Mouse (Mus musculus) midbrain, embryonic 11.5 days (tissue): Measurements from ENCODE around the gene Ofd1. TPM values are rescaled to one million over a fixed set of nuclear protein-coding genes. Genes with fewer than 3 reads are reported as not detected.
A peak's percentile ranks its signal among the peaks of the same experiment; 100 is the strongest.

ENCODE experiments used
- ATAC-seq: fragments of 200-750 bp; cut with Nextera tagmentation; 2 replicates; pipeline ENCODE4 v1.8.0; 2017; ENCODE audit warnings: moderate TSS enrichment, moderate library complexity; ENCODE audit not compliant: low FRiP score
- DNase-seq: peaks from one replicate; pipeline ENCODE4 v3.0.0; 2015; ENCODE audit warnings: low spot score; ENCODE audit errors: missing footprints
- H3K27ac ChIP-seq: fragments of 300-500 bp; sonication (generic); 2 replicates; pipeline ENCODE4 v1.5.1; 2014; ENCODE audit warnings: low read depth, low read length
- H3K27me3 ChIP-seq: fragments of 300-500 bp; sonication (generic); 2 replicates; pipeline ENCODE4 v1.6.1; 2014; ENCODE audit warnings: mild to moderate bottlenecking, low read length, moderate library complexity, mixed read lengths; ENCODE audit not compliant: control insufficient read depth, insufficient read depth
- H3K36me3 ChIP-seq: fragments of 300-500 bp; sonication (generic); 2 replicates; pipeline ENCODE4 v1.6.1; 2014; ENCODE audit warnings: mild to moderate bottlenecking, low read length, moderate library complexity, mixed read lengths; ENCODE audit not compliant: control insufficient read depth, insufficient read depth
- H3K4me1 ChIP-seq: fragments of 300-500 bp; sonication (generic); 2 replicates; pipeline ENCODE4 v1.6.1; 2014; ENCODE audit warnings: low read length; ENCODE audit not compliant: control insufficient read depth, insufficient read depth
- H3K4me2 ChIP-seq: fragments of 300-500 bp; sonication (generic); 2 replicates; pipeline ENCODE4 v1.6.1; 2014; ENCODE audit warnings: mild to moderate bottlenecking, moderate library complexity
- H3K4me3 ChIP-seq: fragments of 300-500 bp; sonication (generic); 2 replicates; pipeline ENCODE4 v1.5.1; 2014; ENCODE audit warnings: low read depth, low read length
- H3K9ac ChIP-seq: fragments of 300-500 bp; sonication (generic); 2 replicates; pipeline ENCODE4 v1.6.1; 2014; ENCODE audit warnings: low read length
- H3K9me3 ChIP-seq: fragments of 300-500 bp; sonication (generic); 2 replicates; pipeline ENCODE4 v1.6.1; 2016; ENCODE audit warnings: low read length; ENCODE audit not compliant: control insufficient read depth
- WGBS: fragments of 180-500 bp; shearing (Covaris S2); extraction: QIAGEN DNeasy Blood & Tissue Kit; methylation state at CpG from one replicate; pipeline ENCODE4 v1.1.7; 2014; 5-methylcytosine and 5-hydroxymethylcytosine counted together
- polyA plus RNA-seq: library from polyadenylated mRNA; unstranded; fragments of >200 nt; fragmentation: Nextera tagmentation; extraction: Ambion mirVana; gene quantifications from 2 replicates; pipeline ENCODE4 v1.2.1, GENCODE M21; 2014

The Ofd1 gene
- 9.4 and 9.9 TPM in 2 replicates for polyA plus RNA-seq

DNA sequence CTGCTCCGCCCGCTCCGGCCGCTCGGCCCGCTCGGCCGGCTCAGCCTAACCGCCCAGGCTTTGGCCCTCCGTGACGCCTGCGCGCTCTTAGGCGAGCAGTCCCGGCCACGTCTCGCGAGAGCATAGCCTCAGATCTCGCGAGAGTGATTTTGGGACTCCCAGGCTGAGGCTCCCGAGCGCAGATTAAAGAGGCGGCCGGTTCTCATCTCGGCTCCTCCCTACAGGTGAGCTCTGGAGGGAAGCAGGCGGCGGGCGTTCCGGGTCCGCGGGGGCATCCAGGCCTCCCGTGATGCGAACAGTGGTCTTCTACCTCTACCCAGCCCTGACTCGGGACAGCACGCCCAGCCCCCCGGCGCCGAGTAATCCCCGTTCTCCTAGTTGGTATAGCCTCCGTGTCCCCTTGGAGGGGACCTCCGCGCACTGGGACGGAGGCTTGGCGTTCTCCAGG lies at the start of gene Ofd1:
Ofd1 (minus strand) TSS at position 89 of the 448 bp plus-strand sequence.
- 15% methylated on average over 36 of the region's 44 CpGs for WGBS
- H3K4me1 ChIP-seq = no peaks in the 10 kb centered on the region
- peak; percentile 97 for DNase-seq
- no peaks in the 10 kb centered on the region for H3K36me3 ChIP-seq
- peak; percentile 99 for ATAC-seq
- H3K9ac ChIP-seq = peak within 1 kb of the TSS; percentile 83
- peak within 1 kb of the TSS; percentile 58; the same call in 1 of the 2 replicates for H3K27ac ChIP-seq
- H3K9me3 ChIP-seq = no peaks in the 10 kb centered on the region
- peaks cover 17% of the 10 kb centered on the region for H3K27me3 ChIP-seq
- peak within 1 kb of the TSS; percentile 55 for H3K4me2 ChIP-seq
- H3K4me3 ChIP-seq = peak within 1 kb of the TSS; percentile 53

- Histone ChIP-seq H3K27me3 (no peaks in the 10 kb centered on the region; the same call in none of the 2 replicates), H3K4me2 (peak within 1 kb of the TSS; percentile 52), H3K27ac (no peak within 1 kb of the TSS), H3K9me3 (no peaks in the 10 kb centered on the region), H3K36me3 (no peaks in the 10 kb centered on the region), H3K9ac (peak within 1 kb of the TSS; percentile 76), H3K4me3 (peak within 1 kb of the TSS; percentile 57), H3K4me1 (no peaks in the 10 kb centered on the region; the same call in 1 of the 2 replicates)
- 14% methylated on average over 34 of the region's 41 CpGs for WGBS
- ATAC-seq (peak; percentile 99), DNase-seq (peak; percentile 99)
Observed at GRCm38 (mm10) chrX:166479365-166479983, 39.0 kb upstream of the Ofd1 start, which contains the start of gene Rab9. Gene Rab9 (minus strand): TSS chrX:166479867.

DNA sequence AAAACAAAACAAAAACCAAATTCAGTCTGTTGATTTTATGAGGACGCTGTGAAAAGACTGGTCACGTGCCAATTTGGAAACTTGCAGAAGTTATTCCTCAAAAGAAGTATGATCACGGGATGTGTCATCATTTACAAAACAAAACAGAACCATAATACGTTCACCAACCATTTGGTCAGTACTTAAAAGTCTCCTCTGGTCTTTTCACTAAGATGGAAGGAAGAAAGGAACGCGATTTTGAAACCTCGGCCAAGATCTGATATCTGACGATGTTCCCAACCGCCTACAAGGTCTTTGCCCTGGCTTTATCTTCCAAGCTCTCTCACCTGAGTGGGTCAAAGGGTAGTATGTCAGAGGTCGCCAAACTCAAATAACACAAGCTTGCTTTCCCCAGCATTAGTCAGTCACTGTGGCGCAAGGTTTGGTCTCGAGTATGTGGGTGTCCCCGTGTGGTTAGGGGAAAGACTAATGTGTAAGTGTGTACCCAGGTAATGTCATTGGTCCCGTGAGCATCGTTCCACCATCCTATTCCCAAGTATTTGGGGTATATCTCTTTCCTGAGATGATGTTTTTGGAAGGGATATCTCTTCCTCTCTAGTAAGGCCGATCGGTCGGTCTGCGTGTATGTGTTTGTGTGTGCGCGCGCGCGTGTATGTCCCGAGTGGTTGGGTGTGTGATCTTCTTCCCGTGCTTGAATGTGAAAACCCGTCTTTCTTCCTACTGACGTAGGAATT lies 38.3 kb upstream of the Ofd1 start:
- peak overlapping the region; percentile 76 for H3K9ac ChIP-seq
- no peaks in the 10 kb centered on the region; the same call in none of the 2 replicates for H3K27me3 ChIP-seq
- DNase-seq (peak; percentile 86), ATAC-seq (peak; percentile 3; the same call in 1 of the 2 replicates)
- H3K4me2 ChIP-seq = peak overlapping the region; percentile 52
- H3K27ac ChIP-seq = no peak overlapping the region
- H3K4me1 ChIP-seq = no peaks in the 10 kb centered on the region; the same call in 1 of the 2 replicates
- no peaks in the 10 kb centered on the region for H3K36me3 ChIP-seq
- WGBS = 21% methylated on average over 28 of the region's 28 CpGs
- H3K4me3 ChIP-seq = peak overlapping the region; percentile 57
- H3K9me3 ChIP-seq = no peaks in the 10 kb centered on the region

DNA sequence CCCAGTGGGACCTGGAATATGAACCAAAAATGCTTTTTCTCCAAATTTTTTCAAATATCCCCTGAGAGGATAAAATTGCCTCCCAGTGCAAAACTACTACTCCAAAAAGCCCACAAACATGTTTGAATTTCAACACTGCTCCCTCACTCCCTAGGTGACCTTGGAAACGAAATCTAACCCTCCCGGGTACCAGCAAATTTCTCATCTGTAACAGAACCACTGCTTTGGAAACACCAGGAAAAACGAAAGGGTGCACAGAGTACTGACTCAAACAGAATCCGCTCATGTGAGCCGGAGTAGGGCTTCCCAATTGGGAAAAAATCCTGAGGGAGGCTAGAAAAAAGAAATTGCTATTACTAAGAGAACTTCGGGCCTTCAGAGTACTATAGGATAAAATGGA lies 36.9 kb upstream of the Ofd1 start:
- H3K27ac ChIP-seq = no peak overlapping the region
- H3K9ac ChIP-seq = no peak overlapping the region
- H3K9me3 ChIP-seq = no peaks in the 10 kb centered on the region
- no peak for DNase-seq
- no peak overlapping the region for H3K4me3 ChIP-seq
- no peak overlapping the region; the same call in 1 of the 2 replicates for H3K4me2 ChIP-seq
- 76% methylated on average over 6 of the region's 6 CpGs for WGBS
- H3K36me3 ChIP-seq = no peaks in the 10 kb centered on the region
- no peak for ATAC-seq
- no peaks in the 10 kb centered on the region; the same call in 1 of the 2 replicates for H3K4me1 ChIP-seq
- H3K27me3 ChIP-seq = no peaks in the 10 kb centered on the region; the same call in 1 of the 2 replicates

GRCm38 (mm10) chrX:166472612-166473011 lies 32.1 kb upstream of the Ofd1 start:
- H3K27me3 ChIP-seq = no peaks in the 10 kb centered on the region; the same call in 1 of the 2 replicates
- H3K27ac ChIP-seq = no peak overlapping the region
- DNase-seq (no peak), ATAC-seq (no peak)
- no peaks in the 10 kb centered on the region for H3K4me1 ChIP-seq
- no peak overlapping the region for H3K9ac ChIP-seq
- no peaks in the 10 kb centered on the region for H3K36me3 ChIP-seq
- WGBS = 88% methylated on average over 6 of the region's 6 CpGs
- no peaks in the 10 kb centered on the region for H3K9me3 ChIP-seq
- H3K4me3 ChIP-seq = no peak overlapping the region
- H3K4me2 ChIP-seq = no peak overlapping the region

GRCm38 (mm10) chrX:166468321-166468720 lies 27.8 kb upstream of the Ofd1 start:
- no peak overlapping the region for H3K9ac ChIP-seq
- ATAC-seq (no peak), DNase-seq (no peak)
- 94% methylated on average over 7 of the region's 7 CpGs for WGBS
- no peaks in the 10 kb centered on the region; the same call in 1 of the 2 replicates for H3K27me3 ChIP-seq
- H3K36me3 ChIP-seq = no peaks in the 10 kb centered on the region
- no peak overlapping the region for H3K4me2 ChIP-seq
- H3K4me3 ChIP-seq = no peak overlapping the region
- H3K9me3 ChIP-seq = no peaks in the 10 kb centered on the region
- no peaks in the 10 kb centered on the region for H3K4me1 ChIP-seq
- no peak overlapping the region for H3K27ac ChIP-seq

- 96% methylated on average over 1 of the region's 1 CpGs for WGBS
- DNase-seq (no peak), ATAC-seq (no peak)
- H3K4me1 ChIP-seq = no peaks in the 10 kb centered on the region
- H3K27me3 ChIP-seq = peaks cover 2% of the 10 kb centered on the region
- no peak overlapping the region for H3K9ac ChIP-seq
- H3K4me2 ChIP-seq = no peak overlapping the region
- no peaks in the 10 kb centered on the region for H3K36me3 ChIP-seq
- no peak overlapping the region for H3K27ac ChIP-seq
- H3K9me3 ChIP-seq = no peaks in the 10 kb centered on the region
- H3K4me3 ChIP-seq = no peak overlapping the region
Observed at GRCm38 (mm10) chrX:166455525-166455924, 15.0 kb upstream of the Ofd1 start.

- peaks cover 2% of the 10 kb centered on the region for H3K27me3 ChIP-seq
- H3K9ac ChIP-seq = no peak overlapping the region
- 65% methylated on average over 3 of the region's 3 CpGs for WGBS
- H3K27ac ChIP-seq = no peak overlapping the region
- no peaks in the 10 kb centered on the region for H3K36me3 ChIP-seq
- ATAC-seq (no peak), DNase-seq (no peak)
- H3K4me2 ChIP-seq = no peak overlapping the region
- no peaks in the 10 kb centered on the region for H3K9me3 ChIP-seq
- no peak overlapping the region for H3K4me3 ChIP-seq
- no peaks in the 10 kb centered on the region for H3K4me1 ChIP-seq
Observed at GRCm38 (mm10) chrX:166454331-166454730, 13.8 kb upstream of the Ofd1 start.

DNA sequence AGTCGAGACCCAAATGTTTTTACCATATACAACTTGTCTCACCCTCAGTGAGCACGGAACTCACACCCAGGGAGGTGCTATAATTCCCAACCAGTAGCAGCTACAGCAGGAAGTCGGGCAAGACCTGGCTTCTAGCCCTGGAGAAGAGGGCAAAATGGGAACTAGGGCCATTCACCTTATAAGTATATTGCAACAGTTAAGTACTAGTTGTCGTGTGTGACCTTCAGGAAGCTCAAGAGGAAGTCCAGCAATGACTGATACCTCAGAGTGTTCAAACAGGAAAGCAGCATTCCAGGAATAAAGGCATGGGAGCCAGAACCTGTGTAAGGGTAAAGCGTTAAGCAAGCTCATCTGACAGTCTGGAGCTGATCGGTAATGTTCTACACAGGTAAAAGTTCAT lies 13.0 kb upstream of the Ofd1 start:
- Histone ChIP-seq H3K36me3 (no peaks in the 10 kb centered on the region), H3K27me3 (peaks cover 2% of the 10 kb centered on the region), H3K4me3 (no peak overlapping the region), H3K9me3 (no peaks in the 10 kb centered on the region), H3K9ac (no peak overlapping the region), H3K4me1 (no peaks in the 10 kb centered on the region), H3K27ac (no peak overlapping the region), H3K4me2 (no peak overlapping the region)
- ATAC-seq (no peak), DNase-seq (no peak)
- WGBS = 82% methylated on average over 6 of the region's 6 CpGs
